Mouse (Mus musculus) heart, postnatal 0 days (tissue): ENCODE measurements around the gene Fsd1. TPM values are rescaled to one million over a fixed set of nuclear protein-coding genes. Genes with fewer than 3 reads are reported as not detected.

Experiments used
- ATAC-seq: fragments of 200-750 bp; cut with Nextera tagmentation; 2 replicates; pipeline ENCODE4 v1.8.0; 2017; ENCODE audit warnings: low read depth, moderate number of reproducible peaks, moderate library complexity; ENCODE audit not compliant: insufficient read depth
- DNase-seq: peaks from one replicate; pipeline ENCODE4 v3.0.0-alpha.2; 2016; ENCODE audit warnings: low spot score
- H3K27ac ChIP-seq: fragments of 300-500 bp; sonication (generic); 2 replicates; pipeline ENCODE4 v1.5.1; 2014; ENCODE audit warnings: low read depth, mild to moderate bottlenecking
- H3K27me3 ChIP-seq: fragments of 300-500 bp; sonication (generic); 2 replicates; pipeline ENCODE4 v1.6.1; 2014; ENCODE audit warnings: low read length, mixed read lengths; ENCODE audit not compliant: control insufficient read depth, insufficient read depth
- H3K36me3 ChIP-seq: fragments of 300-500 bp; sonication (generic); replicated peaks from 2 replicates; pipeline ENCODE4 v1.6.1; 2014; ENCODE audit warnings: low read length, mixed read lengths; ENCODE audit not compliant: control insufficient read depth, insufficient read depth
- H3K4me1 ChIP-seq: fragments of 300-500 bp; sonication (generic); 2 replicates; pipeline ENCODE4 v1.6.1; 2014; ENCODE audit warnings: antibody characterized with exemption; ENCODE audit not compliant: control insufficient read depth, insufficient read depth
- H3K4me2 ChIP-seq: fragments of 300-500 bp; sonication (generic); 2 replicates; pipeline ENCODE4 v1.6.1; 2014; ENCODE audit warnings: low read depth, mild to moderate bottlenecking, low read length, moderate library complexity
- H3K4me3 ChIP-seq: fragments of 300-500 bp; sonication (generic); 2 replicates; pipeline ENCODE4 v1.5.1; 2014; ENCODE audit warnings: low read depth, low read length
- H3K9ac ChIP-seq: fragments of 300-500 bp; sonication (generic); replicated peaks from 2 replicates; pipeline ENCODE4 v1.6.1; 2014; ENCODE audit warnings: low read depth, low read length, mixed read lengths
- H3K9me3 ChIP-seq: fragments of 300-500 bp; sonication (generic); replicated peaks from 2 replicates; pipeline ENCODE4 v1.6.1; 2016; ENCODE audit warnings: low read length; ENCODE audit not compliant: control insufficient read depth
- CTCF ChIP-seq: IDR thresholded peaks from 2 replicates; pipeline ENCODE4 v1.5.1; 2016; ENCODE audit warnings: antibody characterized with exemption, control low read depth, low read depth
- EP300 ChIP-seq: IDR thresholded peaks from 2 replicates; pipeline ENCODE4 v1.6.1; 2016; ENCODE audit warnings: antibody characterized with exemption, low read depth
- WGBS: fragments of 180-500 bp; shearing (Covaris S2); extraction: QIAGEN DNeasy Blood & Tissue Kit; methylation state at CpG from one replicate; pipeline ENCODE4 v1.1.7; 2014; 5-methylcytosine and 5-hydroxymethylcytosine counted together
- polyA plus RNA-seq: library from polyadenylated mRNA; unstranded; fragments of >200 nt; fragmentation: Nextera tagmentation; extraction: Ambion mirVana; gene quantifications from 2 replicates; pipeline ENCODE4 v1.2.1, GENCODE M21; 2015
- total RNA-seq: library from RNA; depleted of rRNA; stranded (reverse); fragments of >200 nt; gene quantifications from 2 replicates; pipeline ENCODE4 v1.2.3, GENCODE M21; 2014; ENCODE audit warnings: low replicate concordance

Fsd1 gene
- total and polyA plus RNA-seq, 2 experiments from 2014 or later, result 0.26 TPM; not detected in 1

DNA sequence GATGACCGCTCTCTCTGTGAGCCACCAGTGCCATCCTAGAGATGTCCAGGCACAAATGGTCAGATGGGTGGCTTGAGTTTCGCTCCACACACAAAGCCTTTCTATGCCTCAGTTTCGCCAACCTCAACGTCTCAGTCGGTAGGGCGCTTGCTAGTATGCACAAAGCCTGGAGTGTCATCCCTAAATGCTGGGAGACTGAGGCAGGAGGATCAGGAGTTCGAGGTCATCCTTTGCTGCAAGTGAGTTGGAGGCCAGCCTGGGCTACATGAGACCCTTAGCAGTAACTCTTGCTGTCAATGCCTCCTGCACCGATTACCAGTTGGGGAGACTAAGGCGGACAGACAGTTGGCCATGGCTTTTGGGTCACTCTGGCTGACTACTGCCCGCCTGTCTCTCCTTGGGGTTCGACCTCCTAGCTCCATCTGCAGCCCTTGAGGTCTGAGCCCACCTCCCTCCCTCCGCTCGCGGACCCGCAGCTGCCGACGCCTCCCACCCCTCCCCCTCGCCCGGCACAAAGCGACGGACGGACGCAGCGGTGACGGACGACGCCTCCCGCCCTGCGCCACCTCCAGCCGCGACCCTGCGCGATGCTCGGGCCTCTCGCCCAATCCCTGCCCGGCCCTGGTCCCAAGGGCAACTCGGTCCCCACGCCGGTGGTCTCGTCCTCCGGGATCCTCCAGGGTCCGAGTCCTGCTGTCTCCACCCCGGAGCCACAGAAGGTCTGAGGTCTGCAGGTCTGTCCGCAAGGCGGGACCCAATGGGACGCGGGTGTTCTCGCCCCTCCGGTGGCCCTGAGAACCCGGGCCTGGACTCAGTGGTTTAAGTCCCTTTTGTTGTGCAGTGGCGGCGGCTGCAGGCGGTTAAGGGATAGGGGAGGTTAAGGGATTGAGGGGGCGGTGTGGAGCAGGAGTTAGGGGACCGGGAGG lies 16.1 kb upstream of the Fsd1 start, which contains the start of gene Shd:
TSS of gene Shd (plus strand) at position 502 of the 926 bp plus-strand sequence.
- Histone ChIP-seq H3K36me3 (peaks cover 25% of the 10 kb centered on the region), H3K27me3 (peaks cover 15% of the 10 kb centered on the region), H3K4me2 (peak within 1 kb of the TSS; percentile 95), H3K9ac (peak within 1 kb of the TSS; percentile 49), H3K9me3 (no peaks in the 10 kb centered on the region), H3K27ac (no peak within 1 kb of the TSS), H3K4me1 (peaks cover 11% of the 10 kb centered on the region; the same call in 1 of the 2 replicates), H3K4me3 (peak within 1 kb of the TSS; percentile 48)
- TF ChIP-seq EP300 (no peak), CTCF (no peak)
- ATAC-seq (peak; percentile 49), DNase-seq (no peak)
- WGBS, result 9% methylated on average over 48 of the region's 55 CpGs

DNA sequence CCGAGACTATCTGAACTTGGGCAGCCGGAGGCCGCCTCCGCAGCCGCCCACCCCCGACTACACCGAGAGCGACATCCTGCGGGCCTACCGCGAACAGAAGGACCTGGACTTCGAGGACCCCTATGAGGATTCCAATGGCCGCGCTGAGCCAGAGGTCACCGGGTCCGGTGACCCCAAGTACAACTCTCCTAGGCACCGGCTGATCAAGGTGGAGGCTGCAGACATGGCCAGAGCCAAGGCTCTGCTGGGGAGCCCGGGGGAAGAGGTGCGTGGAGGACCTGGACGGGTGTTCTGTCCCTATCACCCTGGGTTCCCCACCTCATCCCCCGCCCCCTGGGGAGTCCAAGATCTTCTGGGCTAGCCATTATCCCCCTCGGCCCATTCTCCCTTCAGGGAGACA lies 14.9 kb upstream of the Fsd1 start:
- Histone ChIP-seq H3K36me3 (peaks cover 14% of the 10 kb centered on the region), H3K9me3 (no peaks in the 10 kb centered on the region), H3K9ac (0 out of 2 replicates have a peak overlapping the region, but pooled peaks have one; percentile 18), H3K27me3 (peaks cover 15% of the 10 kb centered on the region), H3K27ac (no peak overlapping the region), H3K4me2 (no peak overlapping the region), H3K4me1 (peaks cover 11% of the 10 kb centered on the region; the same call in 1 of the 2 replicates), H3K4me3 (no peak overlapping the region)
- 37% methylated on average over 22 of the region's 22 CpGs for WGBS
- no peak for TF ChIP-seq EP300
- no peak for TF ChIP-seq CTCF
- no peak for DNase-seq
- no peak for ATAC-seq

DNA sequence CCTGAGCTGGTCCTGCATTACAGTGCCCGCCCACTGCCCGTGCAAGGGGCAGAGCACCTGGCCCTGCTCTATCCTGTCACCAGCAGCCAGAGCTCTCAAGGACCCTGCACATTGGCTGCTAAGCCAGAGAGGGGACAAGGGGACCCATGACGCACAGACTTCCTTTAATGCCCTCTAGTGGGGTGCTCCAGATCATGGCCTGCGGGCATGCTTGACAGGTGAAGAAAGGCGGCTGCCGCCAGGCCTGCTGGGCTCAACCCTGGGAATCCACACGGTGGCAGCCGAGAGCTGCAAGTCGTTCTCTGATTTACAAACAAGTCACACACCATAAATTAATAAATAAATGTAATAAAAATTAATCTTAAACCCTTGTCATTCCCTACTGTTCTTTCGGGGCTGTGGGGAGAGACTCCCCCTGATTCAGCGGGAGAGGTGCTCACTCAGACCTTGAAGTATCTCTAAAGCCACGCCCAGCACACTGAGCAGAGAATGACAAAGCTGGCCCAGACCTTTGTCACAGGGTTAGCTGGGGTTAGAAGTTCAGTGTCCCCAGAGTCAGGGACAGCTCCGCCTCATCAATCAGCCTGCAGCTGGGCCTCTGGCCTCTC lies 9.9 kb upstream of the Fsd1 start:
- Histone ChIP-seq H3K36me3 (no peaks in the 10 kb centered on the region), H3K4me1 (no peaks in the 10 kb centered on the region), H3K4me3 (no peak overlapping the region), H3K9ac (no peak overlapping the region), H3K27ac (no peak overlapping the region), H3K4me2 (no peak overlapping the region), H3K27me3 (peaks cover 5% of the 10 kb centered on the region; the same call in 1 of the 2 replicates), H3K9me3 (no peaks in the 10 kb centered on the region)
- 16% methylated on average over 13 of the region's 13 CpGs for WGBS
- DNase-seq (peak; percentile 74), ATAC-seq (peak; percentile 76)
- no peak for TF ChIP-seq EP300
- peak; percentile 82 for TF ChIP-seq CTCF

DNA sequence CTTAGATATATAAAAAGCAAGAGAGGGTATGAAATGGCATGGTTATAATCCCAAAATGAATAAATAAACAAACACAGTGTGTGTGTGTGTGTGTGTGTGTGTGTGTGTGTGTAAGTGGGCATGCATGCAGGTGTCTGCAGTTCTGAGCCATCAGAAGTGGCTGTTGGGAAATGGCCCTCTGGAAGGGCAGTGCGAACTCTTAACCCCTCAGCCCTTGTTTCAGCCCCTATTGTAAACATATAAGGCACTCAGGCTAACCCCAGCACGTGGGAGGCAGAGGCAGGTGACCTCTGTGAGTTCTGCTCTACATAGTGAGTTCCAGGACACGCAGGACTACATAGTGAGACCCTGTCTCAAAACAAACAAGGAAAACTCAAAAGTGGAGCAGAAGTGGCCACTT lies 9.0 kb upstream of the Fsd1 start:
- no peaks in the 10 kb centered on the region for H3K27me3 ChIP-seq
- H3K4me1 ChIP-seq, result no peaks in the 10 kb centered on the region
- H3K4me3 ChIP-seq, result no peak overlapping the region
- 61% methylated on average over 3 of the region's 3 CpGs for WGBS
- ATAC-seq (no peak), DNase-seq (no peak)
- TF ChIP-seq CTCF (no peak), EP300 (no peak)
- no peaks in the 10 kb centered on the region for H3K36me3 ChIP-seq
- H3K27ac ChIP-seq, result no peak overlapping the region
- no peak overlapping the region for H3K4me2 ChIP-seq
- H3K9ac ChIP-seq, result no peak overlapping the region
- no peaks in the 10 kb centered on the region for H3K9me3 ChIP-seq

DNA sequence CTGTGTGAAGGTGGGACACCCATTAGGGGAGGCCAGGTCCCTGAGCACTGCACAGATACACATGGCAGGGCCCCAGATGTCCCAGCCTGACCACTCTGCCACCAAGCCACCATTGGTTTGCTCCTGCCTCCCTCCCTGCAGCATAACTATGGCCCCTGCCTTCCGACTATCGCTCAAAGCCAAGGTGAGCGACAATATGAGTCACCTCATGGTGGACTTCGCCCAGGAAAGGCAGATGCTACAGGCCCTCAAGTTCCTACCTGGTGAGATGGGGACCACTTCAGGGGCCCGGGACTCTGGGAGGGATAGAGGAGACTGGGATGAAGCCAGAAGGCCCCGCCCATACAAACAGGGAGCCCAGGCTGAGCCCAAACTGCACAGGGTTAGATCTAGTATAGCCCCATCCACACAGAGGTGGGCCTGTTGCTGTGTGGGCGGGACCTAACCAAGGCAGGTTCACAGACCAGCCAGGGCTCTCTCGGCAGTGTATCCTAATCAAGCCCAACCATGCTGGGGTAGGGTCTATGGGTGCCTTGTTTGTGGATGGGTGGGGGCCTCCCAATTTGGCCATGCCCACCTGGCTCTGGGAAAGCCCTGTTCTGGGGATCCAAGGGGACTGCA lies 4.1 kb downstream of the Fsd1 start:
- no peaks in the 10 kb centered on the region for H3K36me3 ChIP-seq
- H3K27me3 ChIP-seq, result peaks cover 19% of the 10 kb centered on the region
- TF ChIP-seq EP300 (no peak), CTCF (no peak)
- no peak overlapping the region for H3K9ac ChIP-seq
- 73% methylated on average over 8 of the region's 8 CpGs for WGBS
- no peaks in the 10 kb centered on the region for H3K4me1 ChIP-seq
- H3K4me3 ChIP-seq, result no peak overlapping the region
- H3K4me2 ChIP-seq, result no peak overlapping the region
- no peak overlapping the region for H3K27ac ChIP-seq
- H3K9me3 ChIP-seq, result no peaks in the 10 kb centered on the region
- ATAC-seq, result no peak
- no peak for DNase-seq
